Mouse (Mus musculus): ENCODE measurements at regions not wholly inside any gene's neighbourhood (a gene's known extent, or its start where the extent isn't known, plus 50 kb on each side); places are given as distances from the start of the nearest gene placed in this dataset.

DNA sequence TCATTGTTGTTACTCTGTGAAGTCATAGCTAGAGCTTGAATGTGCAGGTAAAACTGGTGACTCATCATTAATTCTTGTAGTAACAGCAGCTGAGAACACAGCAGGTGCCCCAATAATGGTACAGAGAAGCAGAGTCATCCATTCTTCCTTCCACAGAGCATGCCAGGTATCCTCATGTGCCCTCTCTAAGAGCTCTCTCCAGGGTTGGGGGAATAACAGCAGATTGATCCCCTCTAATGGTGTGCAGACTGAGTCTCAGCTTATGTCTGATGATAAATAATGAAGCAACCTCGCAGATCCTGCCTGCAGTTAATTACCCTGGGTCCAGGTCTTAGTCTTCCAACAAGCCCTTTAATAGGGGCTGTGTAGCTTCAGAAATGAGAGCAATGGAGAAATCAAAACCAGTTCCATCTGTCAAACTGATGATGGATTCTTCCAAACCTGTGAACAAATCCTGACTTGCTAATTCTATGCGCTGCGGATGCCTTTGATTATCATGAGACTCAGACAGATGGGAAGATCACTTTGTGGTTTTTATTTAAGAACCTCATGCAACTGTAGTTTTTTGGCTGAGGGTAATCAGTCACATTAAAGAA lies 169.3 kb upstream of the Pex5l start:
- ATAC-seq (ENCODE audit: extremely low read depth, insufficient number of reproducible peaks, low FRiP score, poor library complexity, severe bottlenecking), result 0 out of 2 replicates have a peak, but pooled peaks have one; percentile 6

DNA sequence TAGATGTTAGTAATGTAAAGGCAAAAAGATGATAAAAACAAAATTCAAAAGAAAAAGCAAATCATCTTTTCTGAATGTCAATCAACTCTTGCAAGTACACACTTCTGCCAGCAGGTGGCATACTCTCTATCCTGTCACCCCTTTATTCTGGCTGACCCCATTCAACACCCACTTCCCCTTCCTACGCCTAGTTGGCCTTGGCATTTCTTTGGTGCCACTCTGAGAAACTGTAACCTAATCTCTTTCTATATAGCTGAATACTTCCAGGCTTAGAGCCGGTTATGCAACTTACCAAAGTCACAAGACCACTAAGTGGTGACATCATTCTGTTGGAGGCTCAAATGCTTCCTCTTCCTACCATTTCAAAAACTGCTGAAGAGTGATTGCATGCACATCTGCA lies 165.2 kb upstream of the Pex5l start:
- no peak for ATAC-seq (ENCODE audit: extremely low read depth, insufficient number of reproducible peaks, low FRiP score, poor library complexity, severe bottlenecking)

DNA sequence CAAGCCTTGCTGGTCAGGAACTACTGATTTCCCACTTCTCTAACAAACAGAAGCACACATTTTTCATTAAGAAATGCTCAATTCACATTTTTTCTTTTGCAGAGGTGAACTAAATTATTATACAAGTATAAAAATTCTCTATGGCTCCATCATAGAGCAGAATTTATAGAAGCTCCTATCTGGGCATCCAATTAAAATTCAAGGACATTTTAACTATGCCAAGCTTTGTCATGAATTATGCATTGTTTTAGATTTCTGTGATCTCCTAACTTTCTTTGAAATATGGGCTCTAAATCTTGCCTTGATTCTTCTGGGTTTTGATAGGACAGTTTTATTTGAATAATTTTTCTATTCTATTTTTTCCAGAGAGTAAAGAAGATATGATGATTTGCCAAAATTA lies 163.1 kb upstream of the Pex5l start:
- ATAC-seq (ENCODE audit: extremely low read depth, insufficient number of reproducible peaks, low FRiP score, poor library complexity, severe bottlenecking), result no peak

DNA sequence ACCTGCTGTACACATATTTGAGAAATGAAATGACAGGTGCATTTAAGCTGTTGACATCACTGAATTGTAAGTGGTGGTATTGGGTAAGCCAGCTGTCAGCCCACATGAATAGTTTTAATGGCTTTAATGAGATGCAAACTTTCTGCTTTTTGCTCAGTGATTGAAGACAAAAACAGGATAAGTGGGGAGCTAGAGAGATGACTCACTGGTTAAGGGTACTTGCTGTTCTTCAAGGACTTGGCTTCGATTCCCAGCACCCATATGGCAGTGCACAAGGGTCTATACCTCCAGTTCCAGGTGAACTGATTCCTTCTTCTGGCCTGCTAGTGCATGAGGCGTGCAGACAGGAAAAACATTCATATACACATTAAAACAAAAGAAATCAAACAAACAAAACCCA lies 162.7 kb upstream of the Pex5l start:
- no peak for ATAC-seq (ENCODE audit: extremely low read depth, insufficient number of reproducible peaks, low FRiP score, poor library complexity, severe bottlenecking)

DNA sequence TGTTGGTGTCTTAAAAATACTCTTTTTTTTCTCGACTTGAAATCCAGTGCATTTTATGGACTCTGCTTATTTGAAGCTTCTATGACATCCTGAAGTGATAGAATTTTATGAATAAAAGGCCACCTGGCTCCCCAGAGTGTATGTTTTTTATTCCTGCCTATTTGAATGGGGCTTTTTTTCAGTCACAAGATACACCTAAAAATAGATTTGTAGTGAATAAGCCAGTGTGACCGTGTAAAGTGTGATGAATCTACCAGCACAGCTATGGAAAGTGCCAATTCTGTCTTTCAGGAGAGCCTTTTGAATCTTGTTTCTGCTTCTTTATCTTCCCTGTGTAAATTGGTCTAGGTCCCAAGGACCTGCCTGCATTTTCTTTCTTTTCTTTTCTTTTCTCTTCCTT lies 119.8 kb upstream of the Pex5l start:
- no peak for ATAC-seq (ENCODE audit: extremely low read depth, insufficient number of reproducible peaks, low FRiP score, poor library complexity, severe bottlenecking)

DNA sequence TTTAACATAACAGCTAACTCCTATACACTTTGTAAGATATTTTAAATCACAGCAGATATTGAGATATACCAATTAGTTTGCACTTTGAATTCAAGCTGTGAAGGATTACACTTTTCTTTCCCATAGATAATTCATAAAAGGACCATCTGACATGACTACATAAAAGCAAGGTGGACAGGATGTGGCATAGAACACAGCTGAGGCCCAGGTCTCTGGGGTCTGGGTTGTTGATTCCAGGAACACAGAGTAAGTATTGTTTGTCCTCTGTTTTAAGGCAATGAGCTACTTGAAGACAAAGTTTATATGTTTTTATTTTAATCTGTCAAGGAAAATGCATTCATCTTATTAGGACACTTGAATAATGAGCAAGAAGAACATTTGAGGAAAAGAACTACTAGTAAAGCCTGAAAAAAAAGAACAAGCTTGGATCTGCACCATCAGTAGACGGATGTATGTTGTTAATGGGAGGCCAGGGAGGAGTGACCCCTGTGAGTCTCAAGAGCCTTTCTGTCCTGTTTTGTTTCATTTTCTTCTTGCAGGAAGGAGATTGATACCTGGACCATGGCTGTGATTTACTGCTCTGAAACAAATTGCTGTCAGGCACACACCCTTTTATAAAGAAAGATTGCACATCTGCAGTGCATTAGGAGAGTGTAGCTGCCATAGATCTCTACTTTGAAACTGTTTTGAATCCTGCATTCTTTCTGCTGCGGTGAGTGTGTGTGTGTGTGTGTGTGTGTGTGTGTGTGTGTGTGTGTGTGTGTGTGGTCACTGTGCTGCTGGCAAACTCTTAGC lies 76.4 kb upstream of the Pex5l start:
- no peak for ATAC-seq (ENCODE audit: extremely low read depth, insufficient number of reproducible peaks, low FRiP score, poor library complexity, severe bottlenecking)

DNA sequence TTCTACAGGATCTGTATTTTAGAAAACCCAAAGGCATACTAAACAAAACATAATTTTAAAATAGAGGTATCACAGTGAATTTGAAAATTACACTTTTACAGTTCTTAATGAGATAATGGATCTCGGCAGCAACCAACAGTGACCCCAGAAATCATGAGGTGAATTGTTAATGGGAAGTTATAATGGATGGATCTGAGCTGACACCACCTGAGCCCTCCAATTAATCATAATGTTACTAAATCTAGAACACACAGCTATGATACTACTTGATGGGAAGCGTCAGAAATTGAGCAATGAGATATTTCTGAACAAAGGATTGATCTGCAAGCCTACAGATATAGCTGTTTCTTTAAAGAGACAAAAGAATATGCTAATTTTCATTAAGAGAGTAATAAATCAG lies 75.2 kb upstream of the Pex5l start:
- ATAC-seq (ENCODE audit: extremely low read depth, insufficient number of reproducible peaks, low FRiP score, poor library complexity, severe bottlenecking), result no peak

DNA sequence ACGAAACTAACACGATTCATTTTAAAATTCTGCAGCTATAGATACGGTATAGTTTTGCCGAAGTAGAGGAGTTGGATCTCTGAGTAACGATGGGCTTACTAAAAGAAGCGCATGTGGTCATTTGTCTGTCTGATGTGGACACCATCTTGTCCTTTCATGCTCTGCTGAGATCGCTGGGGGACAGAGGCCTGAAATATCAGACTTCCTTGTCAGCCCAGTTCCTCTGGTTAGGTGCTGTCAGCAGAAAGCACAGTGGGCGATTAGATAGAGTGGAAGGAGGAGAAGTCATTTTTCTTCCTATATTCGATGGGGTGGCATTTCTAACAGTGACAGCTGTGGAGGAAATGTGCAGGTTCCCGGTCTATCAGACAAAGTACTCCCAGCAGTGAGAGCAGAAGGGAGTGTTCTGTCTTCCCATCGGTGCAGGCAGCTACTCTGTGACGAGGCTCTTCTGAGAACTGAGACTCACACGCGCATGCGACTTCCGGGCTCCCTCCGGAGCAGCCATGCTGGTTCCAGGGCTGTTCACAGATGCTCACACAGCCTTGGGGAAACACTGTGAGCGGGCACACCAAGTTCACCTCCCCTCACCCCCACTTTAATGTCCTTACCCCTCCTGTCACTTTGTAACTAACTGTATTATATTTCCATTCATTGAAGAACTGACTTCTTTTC lies 74.5 kb upstream of the Pex5l start:
- no peak for ATAC-seq (ENCODE audit: extremely low read depth, insufficient number of reproducible peaks, low FRiP score, poor library complexity, severe bottlenecking)

DNA sequence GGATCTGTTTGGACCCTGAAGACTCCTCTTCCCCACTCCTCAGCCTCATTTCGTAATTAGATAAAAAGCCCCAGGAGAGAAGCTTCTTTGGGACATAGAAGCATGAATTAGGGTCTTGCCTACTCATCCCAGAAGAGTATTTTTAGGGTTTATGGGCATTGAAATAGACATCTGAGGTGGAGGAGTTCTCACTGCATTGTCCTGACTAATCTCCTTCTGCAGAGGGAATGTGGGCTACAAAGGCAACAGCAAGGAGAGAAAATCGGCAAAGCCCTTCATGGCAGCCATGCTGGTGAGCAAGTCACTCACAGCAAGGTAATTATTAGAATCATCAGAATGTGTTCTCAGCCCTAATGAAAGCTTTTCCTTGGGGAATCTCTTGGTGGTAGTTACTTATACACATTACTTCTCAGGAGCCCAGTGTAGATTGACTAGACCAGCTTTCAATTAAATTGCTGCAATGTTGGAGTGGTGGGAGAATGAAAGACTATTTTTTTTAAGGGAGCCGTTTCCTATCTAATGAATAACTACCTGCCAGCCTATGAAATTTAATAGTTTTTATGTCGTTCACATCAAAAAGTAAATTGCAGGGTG lies 68.3 kb upstream of the Pex5l start:
- no peak for ATAC-seq (ENCODE audit: extremely low read depth, insufficient number of reproducible peaks, low FRiP score, poor library complexity, severe bottlenecking)
